ENCODE assay signal across 14 mouse cellular contexts in genomic region chr2:155873636-155874035, GRCm38 (mm10). TPM values are rescaled to one million over a fixed set of nuclear protein-coding genes. Genes with fewer than 3 reads are reported as not detected.
DNase-seq lines count a peak whose midpoint lies in the region; ATAC-seq and TF ChIP-seq lines count a peak whose summit lies in the region.
"Had no signal": no experiment of that assay in that cellular context is flagged by ENCODE, and none has a peak within 500 bp of the region (broad histone marks: within the 10 kb centered on the region; RNA-seq: fewer than 3 reads in every experiment).

No protein-coding gene starts in this region.

- 0 out of 2 replicates have a peak overlapping the region, but pooled peaks have one; percentile 71 for H3K27ac ChIP-seq in forebrain, embryonic 14.5 days (ENCODE audit: low read depth, low read length)
- H3K27ac ChIP-seq in forebrain, embryonic 11.5 days (ENCODE audit: low read depth, low read length): no peak overlapping the region
- H3K27ac ChIP-seq in bone marrow macrophage, adult 2 months (ENCODE audit: insufficient read depth, low read depth, low read length): peak overlapping the region; percentile 3; the same call in 1 of the 2 replicates
- H3K27ac ChIP-seq in limb, embryonic 14.5 days (replicated peaks; ENCODE audit: low read depth, low read length): peak overlapping the region; percentile 52
- H3K27ac ChIP-seq in heart, embryonic 11.5 days (ENCODE audit: low read depth, low read length): no peak overlapping the region

- WGBS in forebrain, embryonic 14.5 days: 74% methylated on average over 6 of the region's 6 CpGs
- 92% methylated on average over 6 of the region's 6 CpGs for WGBS in forebrain, embryonic 11.5 days
- 68% methylated on average over 6 of the region's 6 CpGs for WGBS in limb, embryonic 14.5 days
- 78% methylated on average over 6 of the region's 6 CpGs for WGBS in heart, embryonic 11.5 days (ENCODE audit: insufficient replicate concordance)

- no peak overlapping the region for H3K4me2 ChIP-seq in forebrain, embryonic 14.5 days (ENCODE audit: low read length)
- no peak overlapping the region for H3K4me2 ChIP-seq in forebrain, embryonic 11.5 days (ENCODE audit: low read depth, low read length, severe bottlenecking)
- no peak overlapping the region for H3K4me2 ChIP-seq in limb, embryonic 14.5 days (replicated peaks; ENCODE audit: low read depth, low read length, severe bottlenecking)
- H3K4me2 ChIP-seq in heart, embryonic 11.5 days: no peak overlapping the region

- no peaks in the 10 kb centered on the region for H3K9me3 ChIP-seq in forebrain, embryonic 14.5 days (replicated peaks; ENCODE audit: control insufficient read depth, low read length)
- H3K9me3 ChIP-seq in forebrain, embryonic 11.5 days (ENCODE audit: control insufficient read depth, low read length): no peaks in the 10 kb centered on the region
- no peaks in the 10 kb centered on the region for H3K9me3 ChIP-seq in limb, embryonic 14.5 days (ENCODE audit: control insufficient read depth, low read length)
- no peaks in the 10 kb centered on the region for H3K9me3 ChIP-seq in heart, embryonic 11.5 days (replicated peaks; ENCODE audit: control insufficient read depth, low read length)

- no peak for ATAC-seq in forebrain, embryonic 14.5 days
- no peak for ATAC-seq in forebrain, embryonic 11.5 days (replicated peaks; ENCODE audit: low FRiP score)
- no peak for ATAC-seq in limb, embryonic 14.5 days (ENCODE audit: low FRiP score, low read depth)
- no peak for ATAC-seq in heart, embryonic 11.5 days (replicated peaks; ENCODE audit: insufficient number of reproducible peaks, low FRiP score, low TSS enrichment)

- no peak overlapping the region for H3K4me3 ChIP-seq in forebrain, embryonic 14.5 days (ENCODE audit: low read depth, low read length)
- no peak overlapping the region for H3K4me3 ChIP-seq in forebrain, embryonic 11.5 days (ENCODE audit: low read depth, low read length)
- H3K4me3 ChIP-seq in bone marrow macrophage, adult 2 months (ENCODE audit: insufficient read depth, low read length): no peak overlapping the region
- no peak overlapping the region for H3K4me3 ChIP-seq in limb, embryonic 14.5 days (replicated peaks; ENCODE audit: low read length)
- H3K4me3 ChIP-seq in heart, embryonic 11.5 days (ENCODE audit: low read depth, low read length): no peak overlapping the region

- no peak for DNase-seq in forebrain, embryonic 14.5 days (ENCODE audit: low spot score)
- DNase-seq in forebrain, embryonic 11.5 days (ENCODE audit: low spot score): no peak
- peak; percentile 46 for DNase-seq in 3134 (ENCODE audit: extremely low read depth, insufficient read length, low spot score)
- no peak for DNase-seq in limb, embryonic 14.5 days (ENCODE audit: low spot score)
- DNase-seq in right cerebral cortex, postnatal 36 days (ENCODE audit: low spot score in 2 of 2): no peak
- no peak for DNase-seq in spleen, postnatal 36 days (ENCODE audit: low spot score in 2 of 2)
- DNase-seq: adrenal gland, postnatal 14 days; heart, postnatal 10 days; kidney, adult 8-10 months; layer of hippocampus, adult 9-11 months; left cerebral cortex, postnatal 4 days had no signal

- H3K27me3 ChIP-seq in forebrain, embryonic 14.5 days (replicated peaks; ENCODE audit: control insufficient read depth, insufficient read depth, low read length): no peaks in the 10 kb centered on the region
- H3K27me3 ChIP-seq in forebrain, embryonic 11.5 days (ENCODE audit: control insufficient read depth, insufficient read depth, low read length): no peaks in the 10 kb centered on the region
- no peaks in the 10 kb centered on the region for H3K27me3 ChIP-seq in limb, embryonic 14.5 days (ENCODE audit: control insufficient read depth, insufficient read depth, low read length)
- no peaks in the 10 kb centered on the region for H3K27me3 ChIP-seq in heart, embryonic 11.5 days (ENCODE audit: control insufficient read depth, insufficient read depth, low read length)
- H3K27me3 ChIP-seq: CH12.LX had no signal

- TF ChIP-seq CTCF in bone marrow macrophage, adult 2 months (IDR thresholded peaks at IDR 0.05; ENCODE audit: low read depth, low read length): no peak

- H3K4me1 ChIP-seq in forebrain, embryonic 14.5 days (ENCODE audit: control insufficient read depth, insufficient read depth, low read length): peaks cover 18% of the 10 kb centered on the region
- H3K4me1 ChIP-seq in forebrain, embryonic 11.5 days (replicated peaks; ENCODE audit: control insufficient read depth, insufficient read depth, low read length): no peaks in the 10 kb centered on the region
- H3K4me1 ChIP-seq in bone marrow macrophage, adult 2 months (ENCODE audit: control insufficient read depth, insufficient read depth, low read length): peaks cover 11% of the 10 kb centered on the region
- H3K4me1 ChIP-seq in limb, embryonic 14.5 days (ENCODE audit: control insufficient read depth, insufficient read depth, low read length): peaks cover 22% of the 10 kb centered on the region
- H3K4me1 ChIP-seq in heart, embryonic 11.5 days (ENCODE audit: control insufficient read depth, insufficient read depth, low read length): no peaks in the 10 kb centered on the region

- H3K9ac ChIP-seq in forebrain, embryonic 14.5 days (ENCODE audit: low read length): no peak overlapping the region
- no peak overlapping the region for H3K9ac ChIP-seq in forebrain, embryonic 11.5 days (ENCODE audit: low read length)
- H3K9ac ChIP-seq in limb, embryonic 14.5 days (ENCODE audit: low read depth, low read length, severe bottlenecking): no peak overlapping the region
- H3K9ac ChIP-seq in heart, embryonic 11.5 days (ENCODE audit: low read depth, low read length): no peak overlapping the region

- H3K36me3 ChIP-seq in forebrain, embryonic 14.5 days (ENCODE audit: control insufficient read depth, insufficient read depth, low read length): peaks cover 21% of the 10 kb centered on the region
- peaks cover 3% of the 10 kb centered on the region; the same call in 1 of the 2 replicates for H3K36me3 ChIP-seq in forebrain, embryonic 11.5 days (ENCODE audit: control insufficient read depth, insufficient read depth, low read length)
- peaks cover 22% of the 10 kb centered on the region for H3K36me3 ChIP-seq in limb, embryonic 14.5 days (ENCODE audit: control insufficient read depth, insufficient read depth, low read length)
- H3K36me3 ChIP-seq in heart, embryonic 11.5 days (ENCODE audit: control insufficient read depth, insufficient read depth, low read length): peaks cover 19% of the 10 kb centered on the region; the same call in 1 of the 2 replicates

- no peak for TF ChIP-seq POLR2A in bone marrow macrophage, adult 2 months (IDR thresholded peaks at IDR 0.05; ENCODE audit: borderline replicate concordance, low read depth, low read length)
- TF ChIP-seq POLR2A in limb, embryonic 14.5 days (IDR thresholded peaks at IDR 0.05; ENCODE audit: borderline replicate concordance, extremely low read depth, insufficient read depth, insufficient read length): no peak

RNA-seq across cellular contexts. Expression of gene Fam83c, which starts 39.0 kb away (rescaled TPM):
- polyA plus RNA-seq in forebrain, embryonic 14.5 days (2014; fragmentation: Nextera tagmentation; extraction: Ambion mirVana): 0.13 and 0.23 TPM in 2 replicates
- polyA plus RNA-seq in forebrain, embryonic 11.5 days (2014; fragmentation: Nextera tagmentation; extraction: Ambion mirVana): 0.23 and 0.39 TPM in 2 replicates
- not detected in 2 replicates for polyA plus RNA-seq in bone marrow macrophage, adult 2 months (2012; ENCODE audit: insufficient read depth, insufficient read length, missing spikeins)
- polyA plus RNA-seq in limb, embryonic 14.5 days (2012; rRNA removed): 1.5 and 2.0 TPM in 2 replicates
- 1.4 and 2.1 TPM in 2 replicates for polyA plus RNA-seq in limb, embryonic 14.5 days (2014; fragmentation: Nextera tagmentation; extraction: Ambion mirVana)
- 0.06 and 0.15 TPM in 2 replicates for polyA plus RNA-seq in heart, embryonic 11.5 days (2014; fragmentation: Nextera tagmentation; extraction: Ambion mirVana)

RNA-seq across cellular contexts. Expression of gene Eif6, which starts 46.9 kb away (rescaled TPM):
- polyA plus RNA-seq in forebrain, embryonic 14.5 days (2014; fragmentation: Nextera tagmentation; extraction: Ambion mirVana): 159 and 172 TPM in 2 replicates
- 164 and 198 TPM in 2 replicates for polyA plus RNA-seq in forebrain, embryonic 11.5 days (2014; fragmentation: Nextera tagmentation; extraction: Ambion mirVana)
- polyA plus RNA-seq in bone marrow macrophage, adult 2 months (2012; ENCODE audit: insufficient read depth, insufficient read length, missing spikeins): 89.5 and 91.7 TPM in 2 replicates
- polyA plus RNA-seq in limb, embryonic 14.5 days (2012; rRNA removed): 95.8 and 98.7 TPM in 2 replicates
- polyA plus RNA-seq in limb, embryonic 14.5 days (2014; fragmentation: Nextera tagmentation; extraction: Ambion mirVana): 170 and 174 TPM in 2 replicates
- polyA plus RNA-seq in heart, embryonic 11.5 days (2014; fragmentation: Nextera tagmentation; extraction: Ambion mirVana): 138 and 148 TPM in 2 replicates

RNA-seq across cellular contexts. Expression of gene BC029722, which starts 54.4 kb away (rescaled TPM):
- polyA plus RNA-seq in forebrain, embryonic 14.5 days (2014; fragmentation: Nextera tagmentation; extraction: Ambion mirVana): 21.9 and 24.0 TPM in 2 replicates
- polyA plus RNA-seq in forebrain, embryonic 11.5 days (2014; fragmentation: Nextera tagmentation; extraction: Ambion mirVana): 6.9 and 8.0 TPM in 2 replicates
- 44.7 and 46.1 TPM in 2 replicates for polyA plus RNA-seq in bone marrow macrophage, adult 2 months (2012; ENCODE audit: insufficient read depth, insufficient read length, missing spikeins)
- polyA plus RNA-seq in limb, embryonic 14.5 days (2012; rRNA removed): 20.6 and 22.2 TPM in 2 replicates
- polyA plus RNA-seq in limb, embryonic 14.5 days (2014; fragmentation: Nextera tagmentation; extraction: Ambion mirVana): 12.1 and 14.1 TPM in 2 replicates
- 5.6 and 5.7 TPM in 2 replicates for polyA plus RNA-seq in heart, embryonic 11.5 days (2014; fragmentation: Nextera tagmentation; extraction: Ambion mirVana)

RNA-seq across cellular contexts. Expression of gene Uqcc1, which starts 56.5 kb away (rescaled TPM):
- 67.4 and 83.4 TPM in 2 replicates for polyA plus RNA-seq in forebrain, embryonic 14.5 days (2014; fragmentation: Nextera tagmentation; extraction: Ambion mirVana)
- 70.0 and 78.0 TPM in 2 replicates for polyA plus RNA-seq in forebrain, embryonic 11.5 days (2014; fragmentation: Nextera tagmentation; extraction: Ambion mirVana)
- polyA plus RNA-seq in bone marrow macrophage, adult 2 months (2012; ENCODE audit: insufficient read depth, insufficient read length, missing spikeins): 16.1 and 19.0 TPM in 2 replicates
- 32.6 and 42.1 TPM in 2 replicates for polyA plus RNA-seq in limb, embryonic 14.5 days (2012; rRNA removed)
- 57.2 and 58.5 TPM in 2 replicates for polyA plus RNA-seq in limb, embryonic 14.5 days (2014; fragmentation: Nextera tagmentation; extraction: Ambion mirVana)
- 86.7 and 118 TPM in 2 replicates for polyA plus RNA-seq in heart, embryonic 11.5 days (2014; fragmentation: Nextera tagmentation; extraction: Ambion mirVana)

Comparison
In these comparisons a context has a peak if more than half of its experiments do, and no peak if none do; other contexts are left out.
1. H3K27ac ChIP-seq: peak in forebrain, embryonic 14.5 days (single experiment), bone marrow macrophage, adult 2 months (single experiment) and limb, embryonic 14.5 days (single experiment); none in forebrain, embryonic 11.5 days (single experiment) and heart, embryonic 11.5 days (single experiment).